Mouse (Mus musculus): ENCODE data around the gene Crbn. TPM values are rescaled to one million over a fixed set of nuclear protein-coding genes. Genes with fewer than 3 reads are reported as not detected.

Crbn gene
- 26.3 and 29.0 TPM in 2 replicates for polyA plus RNA-seq (2015; fragmentation: Nextera tagmentation; extraction: Ambion mirVana)

GRCm38 (mm10) chr6:106799333-106800226 lies at the start of gene Crbn:
Gene Crbn, minus strand, starts transcription at chr6:106800077.
- Histone ChIP-seq H3K9me3 (ENCODE audit: control insufficient read depth, low read length) (no peaks in the 10 kb centered on the region), H3K27me3 (ENCODE audit: control insufficient read depth, insufficient read depth, low read length) (no peaks in the 10 kb centered on the region)

GRCm38 (mm10) chr6:106840181-106840580 lies 40.3 kb upstream of the Crbn start:
- no peak for DNase-seq (ENCODE audit: low spot score)
- WGBS, result 70% methylated on average over 1 of the region's 1 CpGs

More at GRCm38 (mm10) chr6:106799333-106800226, at the start of gene Crbn:
- TF ChIP-seq CTCF (IDR thresholded peaks at IDR 0.05; ENCODE audit: low read depth) (peak; percentile 98), EP300 (optimal IDR thresholded peaks at IDR 0.05) (no peak)
- peak within 1 kb of the TSS; percentile 90 for H3K9ac ChIP-seq (ENCODE audit: low read length)
- H3K4me3 ChIP-seq (ENCODE audit: low read depth, low read length), result peak within 1 kb of the TSS; percentile 90
- 2% methylated on average over 55 of the region's 57 CpGs for WGBS
- DNase-seq (ENCODE audit: low spot score), result peak; percentile 91
- H3K27ac ChIP-seq (replicated peaks), result peak within 1 kb of the TSS; percentile 58; the same call in 1 of the 2 replicates
- H3K4me1 ChIP-seq (replicated peaks; ENCODE audit: control insufficient read depth, insufficient read depth), result 0 out of 2 replicates have a peak, but pooled peaks cover 3% of the 10 kb centered on the region
- peak; percentile 97 for ATAC-seq (ENCODE audit: low FRiP score, low TSS enrichment)
- no peaks in the 10 kb centered on the region for H3K36me3 ChIP-seq (ENCODE audit: control insufficient read depth, insufficient read depth, low read length)
- peak within 1 kb of the TSS; percentile 83 for H3K4me2 ChIP-seq (replicated peaks; ENCODE audit: low read depth)

GRCm38 (mm10) chr6:106838053-106838452 lies 38.2 kb upstream of the Crbn start:
- H3K9ac ChIP-seq (ENCODE audit: low read length), result no peak overlapping the region
- no peaks in the 10 kb centered on the region for H3K36me3 ChIP-seq (ENCODE audit: control insufficient read depth, insufficient read depth, low read length)
- ATAC-seq (ENCODE audit: low FRiP score, low TSS enrichment) (no peak), DNase-seq (ENCODE audit: low spot score) (no peak)
- no peaks in the 10 kb centered on the region for H3K27me3 ChIP-seq (ENCODE audit: control insufficient read depth, insufficient read depth, low read length)
- TF ChIP-seq EP300 (optimal IDR thresholded peaks at IDR 0.05) (no peak), CTCF (IDR thresholded peaks at IDR 0.05; ENCODE audit: low read depth) (no peak)
- H3K27ac ChIP-seq (replicated peaks), result no peak overlapping the region
- H3K4me2 ChIP-seq (replicated peaks; ENCODE audit: low read depth), result no peak overlapping the region
- H3K9me3 ChIP-seq (ENCODE audit: control insufficient read depth, low read length), result no peaks in the 10 kb centered on the region
- H3K4me3 ChIP-seq (ENCODE audit: low read depth, low read length), result no peak overlapping the region
- 81% methylated on average over 3 of the region's 3 CpGs for WGBS
- H3K4me1 ChIP-seq (replicated peaks; ENCODE audit: control insufficient read depth, insufficient read depth), result no peaks in the 10 kb centered on the region

More at GRCm38 (mm10) chr6:106840181-106840580, 40.3 kb upstream of the Crbn start:
- Histone ChIP-seq H3K4me3 (ENCODE audit: low read depth, low read length) (no peak overlapping the region), H3K4me2 (replicated peaks; ENCODE audit: low read depth) (no peak overlapping the region), H3K27ac (replicated peaks) (no peak overlapping the region), H3K4me1 (replicated peaks; ENCODE audit: control insufficient read depth, insufficient read depth) (no peaks in the 10 kb centered on the region), H3K36me3 (ENCODE audit: control insufficient read depth, insufficient read depth, low read length) (no peaks in the 10 kb centered on the region), H3K27me3 (ENCODE audit: control insufficient read depth, insufficient read depth, low read length) (no peaks in the 10 kb centered on the region), H3K9me3 (ENCODE audit: control insufficient read depth, low read length) (no peaks in the 10 kb centered on the region), H3K9ac (ENCODE audit: low read length) (no peak overlapping the region)
- no peak for ATAC-seq (ENCODE audit: low FRiP score, low TSS enrichment)
- TF ChIP-seq EP300 (optimal IDR thresholded peaks at IDR 0.05) (no peak), CTCF (IDR thresholded peaks at IDR 0.05; ENCODE audit: low read depth) (no peak)

- WGBS, result 66% methylated on average over 2 of the region's 2 CpGs
- Histone ChIP-seq H3K27ac (replicated peaks) (no peak overlapping the region), H3K4me2 (replicated peaks; ENCODE audit: low read depth) (no peak overlapping the region), H3K4me1 (replicated peaks; ENCODE audit: control insufficient read depth, insufficient read depth) (no peaks in the 10 kb centered on the region), H3K9me3 (ENCODE audit: control insufficient read depth, low read length) (no peaks in the 10 kb centered on the region), H3K36me3 (ENCODE audit: control insufficient read depth, insufficient read depth, low read length) (no peaks in the 10 kb centered on the region), H3K4me3 (ENCODE audit: low read depth, low read length) (no peak overlapping the region), H3K9ac (ENCODE audit: low read length) (no peak overlapping the region), H3K27me3 (ENCODE audit: control insufficient read depth, insufficient read depth, low read length) (no peaks in the 10 kb centered on the region)
- no peak for ATAC-seq (ENCODE audit: low FRiP score, low TSS enrichment)
- DNase-seq (ENCODE audit: low spot score), result no peak
- TF ChIP-seq EP300 (optimal IDR thresholded peaks at IDR 0.05), result no peak
- TF ChIP-seq CTCF (IDR thresholded peaks at IDR 0.05; ENCODE audit: low read depth), result no peak
Observed at GRCm38 (mm10) chr6:106835316-106835715, 35.4 kb upstream of the Crbn start.

GRCm38 (mm10) chr6:106822329-106822728 lies 22.5 kb upstream of the Crbn start:
- WGBS, result 41% methylated on average over 1 of the region's 1 CpGs

GRCm38 (mm10) chr6:106820566-106820965 lies 20.7 kb upstream of the Crbn start:
- H3K4me2 ChIP-seq (replicated peaks; ENCODE audit: low read depth), result no peak overlapping the region
- no peaks in the 10 kb centered on the region for H3K27me3 ChIP-seq (ENCODE audit: control insufficient read depth, insufficient read depth, low read length)
- no peak overlapping the region for H3K4me3 ChIP-seq (ENCODE audit: low read depth, low read length)
- TF ChIP-seq CTCF (IDR thresholded peaks at IDR 0.05; ENCODE audit: low read depth) (no peak), EP300 (optimal IDR thresholded peaks at IDR 0.05) (no peak)
- H3K9me3 ChIP-seq (ENCODE audit: control insufficient read depth, low read length), result no peaks in the 10 kb centered on the region
- H3K9ac ChIP-seq (ENCODE audit: low read length), result no peak overlapping the region
- ATAC-seq (ENCODE audit: low FRiP score, low TSS enrichment), result no peak
- no peaks in the 10 kb centered on the region for H3K4me1 ChIP-seq (replicated peaks; ENCODE audit: control insufficient read depth, insufficient read depth)
- H3K27ac ChIP-seq (replicated peaks), result no peak overlapping the region
- no peaks in the 10 kb centered on the region for H3K36me3 ChIP-seq (ENCODE audit: control insufficient read depth, insufficient read depth, low read length)
- DNase-seq (ENCODE audit: low spot score), result no peak

More at GRCm38 (mm10) chr6:106822329-106822728, 22.5 kb upstream of the Crbn start:
- DNase-seq (ENCODE audit: low spot score) (peak; percentile 19), ATAC-seq (ENCODE audit: low FRiP score, low TSS enrichment) (no peak)
- TF ChIP-seq CTCF (IDR thresholded peaks at IDR 0.05; ENCODE audit: low read depth) (peak; percentile 67), EP300 (optimal IDR thresholded peaks at IDR 0.05) (no peak)
- H3K27me3 ChIP-seq (ENCODE audit: control insufficient read depth, insufficient read depth, low read length), result no peaks in the 10 kb centered on the region
- no peak overlapping the region for H3K27ac ChIP-seq (replicated peaks)
- no peak overlapping the region for H3K9ac ChIP-seq (ENCODE audit: low read length)
- no peaks in the 10 kb centered on the region for H3K4me1 ChIP-seq (replicated peaks; ENCODE audit: control insufficient read depth, insufficient read depth)
- no peaks in the 10 kb centered on the region for H3K36me3 ChIP-seq (ENCODE audit: control insufficient read depth, insufficient read depth, low read length)
- no peak overlapping the region for H3K4me3 ChIP-seq (ENCODE audit: low read depth, low read length)
- no peaks in the 10 kb centered on the region for H3K9me3 ChIP-seq (ENCODE audit: control insufficient read depth, low read length)
- no peak overlapping the region for H3K4me2 ChIP-seq (replicated peaks; ENCODE audit: low read depth)
